Mouse (Mus musculus) brain, embryonic 14.5 days (tissue): ENCODE results near the gene Sppl2c.

ENCODE experiments used
- CTCF ChIP-seq: fragments of 200-500 bp; IDR thresholded peaks from 2 replicates; pipeline ENCODE4 v1.5.1; 2012; ENCODE audit warnings: inconsistent platforms, mild to moderate bottlenecking, moderate library complexity, borderline replicate concordance; ENCODE audit not compliant: insufficient read depth, insufficient read length; ENCODE audit errors: extremely low read depth
- POLR2A ChIP-seq: fragments of 200-500 bp; IDR thresholded peaks from 2 replicates; pipeline ENCODE4 v1.6.1; 2012; ENCODE audit warnings: mild to moderate bottlenecking, inconsistent platforms, borderline replicate concordance; ENCODE audit not compliant: poor library complexity, insufficient read depth, insufficient read length, severe bottlenecking; ENCODE audit errors: extremely low read depth

- TF ChIP-seq CTCF, result no peak
- TF ChIP-seq POLR2A, result no peak
Measured at GRCm38 (mm10) chr11:104178893-104179292, 7.2 kb upstream of the Sppl2c start.
